Mouse (Mus musculus) G1E (cell line): ENCODE measurements around the gene Dnah8. TPM values are rescaled to one million over a fixed set of nuclear protein-coding genes. Genes with fewer than 3 reads are reported as not detected.

Experiments used
- ATAC-seq: 2 replicates; pipeline ENCODE4 v1.8.0; 2016; ENCODE audit warnings: mild to moderate bottlenecking; ENCODE audit not compliant: insufficient number of reproducible peaks, poor library complexity, low FRiP score, severe bottlenecking; ENCODE audit errors: extremely low read depth
- DNase-seq: peaks from one replicate; pipeline ENCODE4 v3.0.0; 2012; ENCODE audit warnings: low spot score
- H3K27me3 ChIP-seq: 2 replicates; pipeline ENCODE4 v1.6.1; 2012; ENCODE audit warnings: mild to moderate bottlenecking, low read length, inconsistent platforms; ENCODE audit not compliant: insufficient read depth
- H3K36me3 ChIP-seq: replicated peaks from 2 replicates; pipeline ENCODE3; 2012; ENCODE audit warnings: mild to moderate bottlenecking, inconsistent platforms
- H3K4me1 ChIP-seq: 2 replicates; pipeline ENCODE4 v1.6.1; 2012; ENCODE audit warnings: low read depth, low read length, inconsistent platforms, mixed read lengths; ENCODE audit not compliant: insufficient read depth
- H3K4me3 ChIP-seq: 2 replicates; pipeline ENCODE4 v1.5.1; 2012; ENCODE audit warnings: low read depth, mild to moderate bottlenecking, inconsistent platforms, low read length, moderate library complexity, mixed read lengths
- H3K9me3 ChIP-seq: replicated peaks from 2 replicates; pipeline ENCODE4 v1.6.1; 2012; ENCODE audit warnings: inconsistent platforms
- CTCF ChIP-seq: IDR thresholded peaks from 2 replicates; pipeline ENCODE4 v1.5.1; 2012; ENCODE audit warnings: low read depth, low read length, inconsistent platforms, mixed read lengths
- GATA1 ChIP-seq: IDR thresholded peaks from 2 replicates; pipeline ENCODE4 v1.6.1; 2012; ENCODE audit warnings: borderline replicate concordance, low read length, inconsistent platforms, mixed read lengths
- GATA2 ChIP-seq: IDR thresholded peaks from 2 replicates; pipeline ENCODE4 v1.6.1; 2012; ENCODE audit warnings: low read depth, low read length, inconsistent platforms, borderline replicate concordance
- POLR2AphosphoS5 ChIP-seq: IDR thresholded peaks from 2 replicates; pipeline ENCODE4 v1.6.1; 2012; ENCODE audit warnings: low read depth, low read length, inconsistent platforms; ENCODE audit not compliant: insufficient replicate concordance
- TAL1 ChIP-seq: conservative IDR thresholded peaks from 2 replicates; pipeline ENCODE4 v1.6.1; 2012; ENCODE audit warnings: low read depth, low read length, inconsistent platforms, mixed read lengths
- polyA plus RNA-seq: library from polyadenylated mRNA; stranded (reverse); fragments of >175 nt; gene quantifications from 2 replicates; pipeline ENCODE4 v1.2.3, GENCODE M21; 2012
- total RNA-seq, 2 experiments: library from RNA; stranded (forward) in 1 of 2; stranded (reverse) in 1 of 2; fragments of 200-1000 nt in 1 of 2; fragments of >200 nt in 1 of 2; fragmentation: Nextera tagmentation in 1 of 2; gene quantifications; 2 replicates each; pipeline ENCODE4 v1.2.3; 2014 to 2017

The Dnah8 gene
- total and polyA plus RNA-seq, 3 experiments, result 3.5 to 49.3 (median 42.5) TPM

- ATAC-seq, result no peak
Observed at GRCm38 (mm10) chr17:30858586-30859259, 234.6 kb downstream of the Dnah8 start.

GRCm38 (mm10) chr17:30859989-30860585, 235.9 kb downstream of the Dnah8 start:
- H3K4me1 ChIP-seq, result no peaks in the 10 kb centered on the region
- ATAC-seq (no peak), DNase-seq (no peak)
- no peaks in the 10 kb centered on the region; the same call in 1 of the 2 replicates for H3K27me3 ChIP-seq
- H3K9me3 ChIP-seq, result peaks cover 60% of the 10 kb centered on the region
- H3K36me3 ChIP-seq, result peaks cover 27% of the 10 kb centered on the region
- TF ChIP-seq TAL1 (no peak), CTCF (no peak), GATA1 (no peak), POLR2AphosphoS5 (no peak), GATA2 (no peak)
- H3K4me3 ChIP-seq, result no peak overlapping the region

More at GRCm38 (mm10) chr17:30858586-30859259, 234.6 kb downstream of the Dnah8 start:
- TF ChIP-seq GATA1 (no peak), POLR2AphosphoS5 (no peak), TAL1 (no peak), GATA2 (no peak), CTCF (no peak)
- no peak overlapping the region for H3K4me3 ChIP-seq
- no peaks in the 10 kb centered on the region for H3K27me3 ChIP-seq
- no peaks in the 10 kb centered on the region for H3K4me1 ChIP-seq
- DNase-seq, result no peak
- peaks cover 28% of the 10 kb centered on the region for H3K36me3 ChIP-seq
- peaks cover 54% of the 10 kb centered on the region for H3K9me3 ChIP-seq

GRCm38 (mm10) chr17:30860606-30861005, 236.5 kb downstream of the Dnah8 start:
- H3K4me3 ChIP-seq, result no peak overlapping the region
- no peaks in the 10 kb centered on the region; the same call in 1 of the 2 replicates for H3K27me3 ChIP-seq
- TF ChIP-seq GATA1, result no peak
- TF ChIP-seq POLR2AphosphoS5, result no peak
- no peak for TF ChIP-seq GATA2
- no peak for TF ChIP-seq TAL1
- no peak for TF ChIP-seq CTCF
- peaks cover 27% of the 10 kb centered on the region for H3K36me3 ChIP-seq
- no peak for DNase-seq
- no peaks in the 10 kb centered on the region for H3K4me1 ChIP-seq
- ATAC-seq, result no peak
- peaks cover 63% of the 10 kb centered on the region for H3K9me3 ChIP-seq

- no peak for TF ChIP-seq GATA1
- TF ChIP-seq POLR2AphosphoS5, result no peak
- TF ChIP-seq TAL1, result no peak
- no peak for TF ChIP-seq GATA2
- TF ChIP-seq CTCF, result no peak
- H3K27me3 ChIP-seq, result no peaks in the 10 kb centered on the region; the same call in 1 of the 2 replicates
- DNase-seq (no peak), ATAC-seq (no peak)
- H3K4me1 ChIP-seq, result no peaks in the 10 kb centered on the region
- H3K9me3 ChIP-seq, result peaks cover 56% of the 10 kb centered on the region
- H3K36me3 ChIP-seq, result peaks cover 11% of the 10 kb centered on the region
- H3K4me3 ChIP-seq, result no peak overlapping the region
Observed at GRCm38 (mm10) chr17:30866281-30866680, 242.1 kb downstream of the Dnah8 start.

- no peak for DNase-seq
- peaks cover 57% of the 10 kb centered on the region for H3K9me3 ChIP-seq
- no peak for TF ChIP-seq TAL1
- TF ChIP-seq GATA1, result no peak
- no peak for TF ChIP-seq POLR2AphosphoS5
- TF ChIP-seq CTCF, result no peak
- H3K36me3 ChIP-seq, result peaks cover 15% of the 10 kb centered on the region
- no peak overlapping the region for H3K4me3 ChIP-seq
- no peak for ATAC-seq
- no peaks in the 10 kb centered on the region; the same call in 1 of the 2 replicates for H3K27me3 ChIP-seq
- no peaks in the 10 kb centered on the region for H3K4me1 ChIP-seq
Observed at GRCm38 (mm10) chr17:30866966-30867365, 242.8 kb downstream of the Dnah8 start.

- DNase-seq, result no peak
- H3K27me3 ChIP-seq, result no peaks in the 10 kb centered on the region; the same call in 1 of the 2 replicates
- peaks cover 23% of the 10 kb centered on the region for H3K36me3 ChIP-seq
- TF ChIP-seq GATA2 (no peak), GATA1 (no peak), TAL1 (no peak), POLR2AphosphoS5 (no peak), CTCF (no peak)
- no peak overlapping the region for H3K4me3 ChIP-seq
- no peaks in the 10 kb centered on the region for H3K4me1 ChIP-seq
- peaks cover 51% of the 10 kb centered on the region for H3K9me3 ChIP-seq
- no peak for ATAC-seq
Observed at GRCm38 (mm10) chr17:30871040-30871439, 246.9 kb downstream of the Dnah8 start.
